Mouse (Mus musculus) neural tube, embryonic 10.5 days (tissue): ENCODE measurements around the gene Abcb8.

ENCODE experiments used
- DNase-seq: peaks from one replicate; pipeline ENCODE4 v3.0.0-alpha.2; 2017; ENCODE audit warnings: low spot score; ENCODE audit errors: extremely low spot score

The Abcb8 gene

DNA sequence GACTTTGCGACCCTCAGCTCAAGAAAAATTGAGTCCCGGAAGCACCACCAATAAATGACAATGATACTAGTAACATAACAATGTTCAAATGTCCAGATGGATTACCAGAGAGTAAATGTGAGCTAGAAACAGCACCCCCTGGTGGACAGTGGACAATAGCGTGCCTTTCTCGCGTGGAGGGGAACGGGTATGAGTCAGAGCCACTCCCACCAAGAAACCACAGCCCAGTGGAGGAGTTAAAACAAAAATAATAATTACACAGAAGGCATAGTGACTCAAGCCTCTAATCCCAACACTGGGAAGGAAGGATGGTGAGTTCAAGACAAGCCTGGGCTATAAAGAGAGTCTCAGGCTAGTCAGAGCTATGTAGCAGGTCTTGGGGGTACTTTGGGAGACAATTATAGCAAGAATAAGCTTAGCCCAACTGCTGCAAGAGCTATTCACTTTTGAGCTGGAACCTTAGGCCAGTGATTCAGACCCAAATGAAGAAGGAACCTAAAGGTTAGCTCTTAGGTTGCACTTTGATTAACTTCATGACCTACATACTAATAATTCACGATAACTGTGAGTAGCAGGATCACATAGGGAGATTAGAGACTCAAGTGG is at the start of gene Abcb8:
Gene Abcb8, plus strand, starts transcription at position 272 of the 606 bp plus-strand sequence.
- peak; percentile 82 for DNase-seq

- DNase-seq, result peak; percentile 82
Observed at GRCm38 (mm10) chr5:24343977-24344436, 49.5 kb upstream of the Abcb8 start.

- peak; percentile 37 for DNase-seq
Observed at GRCm38 (mm10) chr5:24344477-24345051, 48.9 kb upstream of the Abcb8 start.

- no peak for DNase-seq
Observed at GRCm38 (mm10) chr5:24346313-24346712, 47.1 kb upstream of the Abcb8 start.

GRCm38 (mm10) chr5:24347186-24347875 is 46.1 kb upstream of the Abcb8 start:
- DNase-seq, result no peak

GRCm38 (mm10) chr5:24348128-24348527 is 45.3 kb upstream of the Abcb8 start:
- DNase-seq, result peak; percentile 67

GRCm38 (mm10) chr5:24348546-24348945 is 44.9 kb upstream of the Abcb8 start:
- DNase-seq, result peak; percentile 34

- DNase-seq, result no peak
Observed at GRCm38 (mm10) chr5:24350073-24350472, 43.4 kb upstream of the Abcb8 start.

DNA sequence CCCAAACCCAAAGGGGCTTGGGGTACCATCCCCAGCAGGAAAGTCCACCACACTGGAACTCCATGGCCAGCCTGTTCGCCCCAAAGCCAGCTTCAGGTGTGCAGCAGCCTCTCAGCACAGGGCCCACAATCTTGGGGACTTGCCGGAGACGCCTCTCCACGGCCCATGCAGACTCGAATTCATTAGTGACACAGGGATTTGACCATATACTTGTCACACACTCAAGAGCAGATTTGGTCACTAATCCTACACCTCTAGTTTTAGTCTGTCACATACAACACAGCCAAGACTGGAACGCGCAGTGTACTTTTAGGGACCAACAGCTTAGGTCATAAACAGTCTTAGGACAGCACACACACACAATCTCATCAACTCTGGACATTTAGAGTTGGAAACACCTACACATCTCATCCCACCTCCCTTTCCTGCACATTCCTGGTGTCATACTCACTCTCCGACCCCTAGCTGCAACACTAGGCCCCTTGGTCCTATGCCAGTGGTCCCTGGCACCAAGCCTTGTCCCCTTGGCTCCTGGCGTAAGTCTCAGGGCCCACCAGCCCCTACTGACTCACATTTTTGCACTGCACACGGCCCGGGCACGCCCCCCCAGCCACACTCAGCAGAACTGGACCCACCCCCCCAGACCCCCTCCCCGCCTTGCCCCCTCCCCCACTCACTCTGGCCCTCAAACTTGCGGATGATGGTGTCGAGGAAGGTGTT is 42.8 kb upstream of the Abcb8 start:
- no peak for DNase-seq

DNA sequence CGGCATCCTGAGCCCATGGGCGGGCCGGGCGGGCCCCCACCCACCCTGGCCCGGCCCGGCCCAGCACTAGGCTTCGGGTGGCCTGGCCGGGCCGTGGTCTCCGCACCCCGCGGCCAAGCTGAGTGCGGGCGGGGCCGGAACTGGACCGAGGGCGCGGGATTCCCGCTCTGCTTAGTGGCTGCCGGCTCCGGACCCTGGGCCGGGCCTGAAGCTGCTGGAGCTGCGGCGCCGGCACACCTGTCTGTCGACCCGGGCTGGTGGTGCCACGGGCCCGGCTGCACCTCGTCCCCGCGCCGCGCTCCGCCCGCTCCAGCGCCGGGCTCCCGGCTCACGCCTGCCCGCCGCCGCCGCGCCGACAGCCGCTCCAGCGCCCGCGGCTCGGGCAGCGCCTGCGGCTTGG is 42.2 kb upstream of the Abcb8 start, which contains the start of gene Kcnh2:
Gene Kcnh2, minus strand, starts transcription at position 327 of the 400 bp plus-strand sequence.
- no peak for DNase-seq

- peak; percentile 86 for DNase-seq
Observed at GRCm38 (mm10) chr5:24351701-24352171, 41.7 kb upstream of the Abcb8 start.

DNA sequence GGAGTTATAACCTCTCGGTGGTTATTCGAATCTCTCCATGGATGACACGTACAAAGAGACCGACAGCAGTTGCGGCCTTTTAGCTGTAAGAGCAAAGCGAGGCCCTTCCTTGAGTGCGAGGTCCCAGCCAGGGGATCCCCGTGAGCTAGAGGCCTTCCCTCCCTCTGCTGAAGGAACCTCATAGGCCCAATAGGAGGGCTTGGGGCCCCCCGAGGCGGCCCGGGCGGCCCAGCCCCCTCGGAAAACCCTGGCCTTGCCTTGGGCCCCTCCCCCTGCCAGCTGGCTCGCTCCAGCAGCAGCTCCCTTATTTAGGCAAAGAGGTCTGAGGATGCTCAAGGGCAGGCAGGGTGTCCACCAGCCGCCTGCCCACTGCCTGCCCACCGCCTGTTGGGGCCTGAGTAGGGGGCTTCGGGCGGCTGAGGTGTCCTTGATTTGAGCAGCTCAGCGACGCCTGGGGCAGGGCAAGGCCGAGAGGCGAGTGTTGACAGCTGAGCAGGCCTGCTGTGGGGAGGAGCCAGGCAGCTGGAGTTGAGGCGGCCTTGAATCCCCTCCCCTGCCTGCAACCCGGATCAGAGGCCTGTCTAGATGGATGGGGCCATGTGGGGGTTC is 41.1 kb upstream of the Abcb8 start:
- DNase-seq, result peak; percentile 83

- no peak for DNase-seq
Observed at GRCm38 (mm10) chr5:24353327-24353726, 40.1 kb upstream of the Abcb8 start.

- DNase-seq, result no peak
Observed at GRCm38 (mm10) chr5:24356764-24357163, 36.7 kb upstream of the Abcb8 start.

DNA sequence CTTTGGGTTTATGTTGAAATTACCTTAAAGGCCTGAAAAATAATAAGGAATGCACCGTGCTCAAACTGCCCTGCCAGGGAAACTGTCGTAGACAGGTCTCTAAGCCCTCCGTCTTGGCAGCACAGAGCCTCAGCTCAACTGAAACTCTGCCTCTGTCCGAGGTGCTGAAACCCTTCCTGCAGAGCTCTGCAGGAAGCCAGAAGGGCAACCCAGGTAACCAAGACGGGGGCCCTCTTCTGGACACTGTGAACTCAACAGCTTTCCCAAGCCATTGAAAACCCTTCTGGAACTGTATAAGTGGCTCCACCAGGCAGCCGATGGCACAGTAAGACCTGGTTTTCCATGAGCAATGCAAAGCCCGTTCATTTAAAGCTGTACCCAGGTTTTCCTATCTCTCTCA is 36.0 kb upstream of the Abcb8 start:
- peak; percentile 88 for DNase-seq

DNA sequence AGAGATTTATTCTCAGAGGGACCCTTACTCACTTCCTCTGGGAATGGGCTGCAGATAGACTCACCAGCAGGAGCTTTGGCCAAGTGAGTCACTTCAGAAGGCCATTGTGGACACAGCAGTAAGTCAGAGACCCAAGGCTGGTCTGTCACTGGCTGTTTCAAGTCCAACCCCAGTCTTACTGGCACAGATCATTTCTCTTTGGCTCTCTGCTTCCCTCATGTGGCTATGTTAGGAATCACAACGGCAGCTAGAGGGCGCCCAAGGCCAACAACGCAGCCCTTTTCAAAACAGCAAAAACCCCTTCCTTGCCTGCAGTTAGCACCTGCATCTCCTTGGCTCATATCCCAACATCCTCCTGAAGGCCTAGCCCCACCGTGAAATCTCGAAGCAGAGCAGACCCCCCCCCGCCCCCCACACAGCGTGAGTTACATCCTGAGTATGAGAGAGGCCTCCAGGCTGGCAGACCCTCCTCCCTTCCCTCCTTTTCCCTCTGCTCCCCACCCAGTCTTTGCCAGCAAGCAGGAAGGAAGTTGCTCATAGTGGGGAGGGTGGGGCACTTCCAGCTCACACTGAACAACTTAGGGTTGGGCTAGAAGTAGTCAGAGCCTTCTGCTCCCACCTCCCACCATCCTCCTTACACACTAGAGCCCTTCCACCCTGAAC is 32.5 kb upstream of the Abcb8 start:
- DNase-seq, result peak; percentile 87

- DNase-seq, result no peak
Observed at GRCm38 (mm10) chr5:24363467-24363866, 30.0 kb upstream of the Abcb8 start.

DNA sequence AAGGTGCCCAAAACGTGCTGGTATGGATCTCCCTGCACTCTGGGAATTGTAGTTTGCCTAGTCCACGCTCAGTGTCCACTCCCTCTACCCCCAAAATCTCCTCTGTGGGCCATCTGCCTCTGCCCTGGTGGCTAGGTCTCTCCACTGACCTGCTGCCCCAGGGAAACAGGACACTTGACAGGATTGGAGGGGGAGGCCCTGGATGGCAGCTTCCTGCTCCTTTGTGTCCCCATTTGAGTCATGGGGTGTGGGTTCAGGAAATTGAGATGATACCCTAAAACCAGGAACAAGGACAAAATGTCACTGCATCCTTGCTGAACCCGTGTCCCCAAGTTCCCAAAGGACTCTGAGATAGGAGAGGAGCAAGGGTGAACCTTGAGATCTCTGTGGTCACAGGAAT is 29.4 kb upstream of the Abcb8 start:
- no peak for DNase-seq

GRCm38 (mm10) chr5:24364508-24364907 is 29.0 kb upstream of the Abcb8 start, which contains the start of gene Nos3:
Nos3 (plus strand) TSS chr5:24364810.
- DNase-seq, result no peak

DNA sequence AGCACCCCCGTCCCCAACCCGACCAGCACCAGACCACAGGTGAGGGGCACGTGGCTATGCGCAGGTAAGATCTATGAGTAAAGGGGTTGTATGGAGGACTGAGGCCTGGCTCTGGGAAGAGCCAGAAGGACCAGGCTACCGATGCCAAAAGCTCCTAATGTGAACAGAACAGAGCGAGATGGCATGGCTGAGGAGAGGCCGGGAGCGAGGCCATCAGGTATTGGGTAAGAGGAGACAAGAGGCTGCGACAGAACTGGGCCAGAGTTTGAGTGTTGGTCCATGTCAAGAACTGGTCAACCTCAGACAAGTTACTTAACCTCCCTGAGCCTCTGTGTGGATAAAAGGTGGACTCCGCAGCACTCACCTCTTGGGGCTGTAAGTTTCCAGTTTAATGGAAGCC is 28.5 kb upstream of the Abcb8 start:
- DNase-seq, result no peak

DNA sequence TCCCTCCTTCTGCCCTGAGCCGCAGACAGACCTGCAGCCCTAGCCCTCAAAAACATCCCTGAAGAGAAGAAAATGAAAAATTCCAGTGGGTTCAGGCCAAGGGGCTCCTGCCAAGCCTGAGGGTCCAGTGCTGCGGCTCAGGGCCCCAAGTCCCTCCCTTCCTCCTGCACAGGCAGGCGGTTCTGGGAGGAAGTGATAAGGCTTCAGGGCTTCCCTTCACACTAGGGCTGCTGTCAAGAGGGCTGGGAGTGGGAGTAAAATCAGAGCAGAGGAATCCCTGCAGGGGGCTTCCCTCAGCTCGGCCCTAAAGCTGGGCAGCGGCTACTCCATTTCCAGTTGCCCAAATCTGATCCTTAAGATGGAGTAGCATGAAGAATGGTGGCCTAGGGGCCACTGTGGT is 27.9 kb upstream of the Abcb8 start:
- no peak for DNase-seq
